In genomic region chr13:29631342-29631741, GRCm38 (mm10) we compare ENCODE assay signal across 11 mouse cellular contexts.
DNase-seq lines count a peak whose midpoint lies in the region; ATAC-seq and TF ChIP-seq lines count a peak whose summit lies in the region.
"Had no signal": no experiment of that assay in that cellular context is flagged by ENCODE, and none has a peak within 500 bp of the region (broad histone marks: within the 10 kb centered on the region; RNA-seq: fewer than 3 reads in every experiment).

No protein-coding gene starts in this region.

- no peak for DNase-seq in embryonic facial prominence, embryonic 10.5 days (ENCODE audit: low spot score)
- DNase-seq in gastrocnemius, adult 8-10 months (ENCODE audit: low spot score in 2 of 2) = peak; percentile 47 to 59
- DNase-seq in lung, postnatal 10 days = peak; percentile 54
- no peak for DNase-seq in stomach, postnatal 0 days (ENCODE audit: low spot score)
- DNase-seq: thymus, postnatal 36 days had no signal

- TF ChIP-seq CTCF in stomach, postnatal 0 days (IDR thresholded peaks at IDR 0.05; ENCODE audit: low read depth) = no peak

- H3K27me3 ChIP-seq in embryonic facial prominence, embryonic 12.5 days = no peaks in the 10 kb centered on the region
- no peaks in the 10 kb centered on the region for H3K27me3 ChIP-seq in embryonic facial prominence, embryonic 10.5 days (replicated peaks; ENCODE audit: low read depth, poor library complexity, severe bottlenecking)
- H3K27me3 ChIP-seq in heart, embryonic 13.5 days (replicated peaks) = no peaks in the 10 kb centered on the region
- no peaks in the 10 kb centered on the region for H3K27me3 ChIP-seq in stomach, postnatal 0 days (ENCODE audit: control insufficient read depth, insufficient read depth, low read length)
- no peaks in the 10 kb centered on the region for H3K27me3 ChIP-seq in midbrain, embryonic 16.5 days (ENCODE audit: control insufficient read depth, insufficient read depth, low read depth, low read length)
- H3K27me3 ChIP-seq: hindbrain, embryonic 13.5 days had no signal

- TF ChIP-seq EP300 in stomach, postnatal 0 days (optimal IDR thresholded peaks at IDR 0.05) = no peak

- ATAC-seq in embryonic facial prominence, embryonic 12.5 days (ENCODE audit: insufficient number of reproducible peaks, insufficient read depth, low FRiP score, low TSS enrichment) = no peak
- no peak for ATAC-seq in heart, embryonic 13.5 days (ENCODE audit: extremely low read depth, insufficient number of reproducible peaks, low FRiP score, low TSS enrichment)
- no peak for ATAC-seq in stomach, postnatal 0 days (ENCODE audit: low FRiP score, low TSS enrichment)
- ATAC-seq in midbrain, embryonic 16.5 days = no peak
- no peak for ATAC-seq in inflammation-experienced regulatory T-cells, adult 6 months

- no peak overlapping the region for H3K27ac ChIP-seq in embryonic facial prominence, embryonic 12.5 days
- no peak overlapping the region for H3K27ac ChIP-seq in embryonic facial prominence, embryonic 10.5 days (replicated peaks)
- H3K27ac ChIP-seq in heart, embryonic 13.5 days (replicated peaks) = peak overlapping the region; percentile 81
- H3K27ac ChIP-seq in stomach, postnatal 0 days (replicated peaks) = no peak overlapping the region
- no peak overlapping the region for H3K27ac ChIP-seq in midbrain, embryonic 16.5 days (ENCODE audit: low read length)
- H3K27ac ChIP-seq: hindbrain, embryonic 13.5 days had no signal

- H3K9me3 ChIP-seq in embryonic facial prominence, embryonic 12.5 days = no peaks in the 10 kb centered on the region
- no peaks in the 10 kb centered on the region for H3K9me3 ChIP-seq in embryonic facial prominence, embryonic 10.5 days
- H3K9me3 ChIP-seq in heart, embryonic 13.5 days = no peaks in the 10 kb centered on the region
- no peaks in the 10 kb centered on the region for H3K9me3 ChIP-seq in stomach, postnatal 0 days (ENCODE audit: control insufficient read depth, low read length)
- H3K9me3 ChIP-seq in midbrain, embryonic 16.5 days (replicated peaks; ENCODE audit: control insufficient read depth, low read length, poor library complexity, severe bottlenecking) = no peaks in the 10 kb centered on the region
- H3K9me3 ChIP-seq: hindbrain, embryonic 13.5 days had no signal

- H3K4me3 ChIP-seq in embryonic facial prominence, embryonic 12.5 days = no peak overlapping the region
- no peak overlapping the region for H3K4me3 ChIP-seq in embryonic facial prominence, embryonic 10.5 days
- no peak overlapping the region for H3K4me3 ChIP-seq in heart, embryonic 13.5 days
- no peak overlapping the region for H3K4me3 ChIP-seq in stomach, postnatal 0 days (ENCODE audit: low read depth, low read length)
- no peak overlapping the region for H3K4me3 ChIP-seq in midbrain, embryonic 16.5 days (ENCODE audit: low read depth, low read length)
- H3K4me3 ChIP-seq: hindbrain, embryonic 13.5 days; myocyte had no signal

- WGBS in embryonic facial prominence, embryonic 12.5 days = 58% methylated on average over 5 of the region's 5 CpGs
- 80% methylated on average over 5 of the region's 5 CpGs for WGBS in embryonic facial prominence, embryonic 10.5 days
- WGBS in heart, embryonic 13.5 days = 14% methylated on average over 5 of the region's 5 CpGs
- WGBS in stomach, postnatal 0 days = 55% methylated on average over 5 of the region's 5 CpGs
- WGBS in midbrain, embryonic 16.5 days = 76% methylated on average over 5 of the region's 5 CpGs

- H3K9ac ChIP-seq in embryonic facial prominence, embryonic 12.5 days = 0 out of 2 replicates have a peak overlapping the region, but pooled peaks have one; percentile 15
- peak overlapping the region; percentile 34; the same call in 1 of the 2 replicates for H3K9ac ChIP-seq in heart, embryonic 13.5 days
- H3K9ac ChIP-seq in stomach, postnatal 0 days (ENCODE audit: low read length) = no peak overlapping the region
- no peak overlapping the region for H3K9ac ChIP-seq in midbrain, embryonic 16.5 days (ENCODE audit: low read depth, low read length)
- H3K9ac ChIP-seq: hindbrain, embryonic 13.5 days had no signal

- H3K4me1 ChIP-seq in embryonic facial prominence, embryonic 12.5 days = 0 out of 2 replicates have a peak, but pooled peaks cover 4% of the 10 kb centered on the region
- H3K4me1 ChIP-seq in embryonic facial prominence, embryonic 10.5 days = peaks cover 10% of the 10 kb centered on the region
- peaks cover 59% of the 10 kb centered on the region for H3K4me1 ChIP-seq in heart, embryonic 13.5 days
- H3K4me1 ChIP-seq in stomach, postnatal 0 days (replicated peaks; ENCODE audit: control insufficient read depth, insufficient read depth) = no peaks in the 10 kb centered on the region
- H3K4me1 ChIP-seq in midbrain, embryonic 16.5 days (ENCODE audit: control insufficient read depth, insufficient read depth, low read length) = peaks cover 4% of the 10 kb centered on the region; the same call in 1 of the 2 replicates

- H3K4me2 ChIP-seq in embryonic facial prominence, embryonic 12.5 days (replicated peaks) = no peak overlapping the region
- peak overlapping the region; percentile 38 for H3K4me2 ChIP-seq in heart, embryonic 13.5 days
- no peak overlapping the region for H3K4me2 ChIP-seq in stomach, postnatal 0 days (replicated peaks; ENCODE audit: low read depth)
- H3K4me2 ChIP-seq in midbrain, embryonic 16.5 days (ENCODE audit: low read length) = no peak overlapping the region
- H3K4me2 ChIP-seq: hindbrain, embryonic 13.5 days had no signal

- no peaks in the 10 kb centered on the region for H3K36me3 ChIP-seq in embryonic facial prominence, embryonic 12.5 days
- no peaks in the 10 kb centered on the region for H3K36me3 ChIP-seq in embryonic facial prominence, embryonic 10.5 days (replicated peaks)
- H3K36me3 ChIP-seq in heart, embryonic 13.5 days = no peaks in the 10 kb centered on the region
- no peaks in the 10 kb centered on the region for H3K36me3 ChIP-seq in stomach, postnatal 0 days (ENCODE audit: control insufficient read depth, insufficient read depth, low read length)
- no peaks in the 10 kb centered on the region for H3K36me3 ChIP-seq in midbrain, embryonic 16.5 days (ENCODE audit: control insufficient read depth, insufficient read depth, low read length)
- H3K36me3 ChIP-seq: hindbrain, embryonic 13.5 days had no signal

Comparison
In these comparisons a context has a peak if more than half of its experiments do, and no peak if none do; other contexts are left out.
1. H3K9ac ChIP-seq: peak in embryonic facial prominence, embryonic 12.5 days (single experiment) and heart, embryonic 13.5 days (single experiment); none in stomach, postnatal 0 days (single experiment) and midbrain, embryonic 16.5 days (single experiment).
2. DNase-seq: peak in gastrocnemius, adult 8-10 months (2 of 2) and lung, postnatal 10 days (single experiment); none in embryonic facial prominence, embryonic 10.5 days (single experiment) and stomach, postnatal 0 days (single experiment).